Mouse (Mus musculus): ENCODE data around the gene Car6. TPM values are rescaled to one million over a fixed set of nuclear protein-coding genes. Genes with fewer than 3 reads are reported as not detected.
A peak's percentile ranks its signal among the peaks of the same experiment; 100 is the strongest.

The Car6 gene
- total RNA-seq, 2 experiments from 2014 or later = not detected

DNA sequence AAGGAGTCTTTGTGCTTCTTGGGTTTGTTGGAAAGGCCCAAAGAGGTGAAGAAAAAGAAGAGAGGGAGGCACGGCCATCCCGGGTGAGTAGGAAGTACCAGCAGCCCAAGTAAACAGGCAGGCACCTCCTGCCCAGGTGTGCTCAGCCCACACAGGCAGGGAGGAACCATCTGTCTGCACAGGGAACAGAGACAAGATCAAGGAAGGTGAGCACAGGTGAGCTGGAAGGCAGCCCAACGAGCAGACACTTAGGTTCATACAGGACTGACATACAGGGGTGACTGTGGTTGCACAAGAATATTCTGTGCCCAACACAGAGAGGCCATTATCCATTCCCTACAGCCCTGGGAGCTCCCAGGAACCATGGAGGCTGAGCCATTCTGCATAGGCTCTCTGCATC lies 3.7 kb upstream of the Car6 start:
- ATAC-seq (replicated peaks; ENCODE audit: low FRiP score, low TSS enrichment, poor library complexity, severe bottlenecking) = no peak

GRCm38 (mm10) chr4:150202702-150203101 lies 1.6 kb upstream of the Car6 start:
- no peak for ATAC-seq (replicated peaks; ENCODE audit: low FRiP score, low TSS enrichment, poor library complexity, severe bottlenecking)

DNA sequence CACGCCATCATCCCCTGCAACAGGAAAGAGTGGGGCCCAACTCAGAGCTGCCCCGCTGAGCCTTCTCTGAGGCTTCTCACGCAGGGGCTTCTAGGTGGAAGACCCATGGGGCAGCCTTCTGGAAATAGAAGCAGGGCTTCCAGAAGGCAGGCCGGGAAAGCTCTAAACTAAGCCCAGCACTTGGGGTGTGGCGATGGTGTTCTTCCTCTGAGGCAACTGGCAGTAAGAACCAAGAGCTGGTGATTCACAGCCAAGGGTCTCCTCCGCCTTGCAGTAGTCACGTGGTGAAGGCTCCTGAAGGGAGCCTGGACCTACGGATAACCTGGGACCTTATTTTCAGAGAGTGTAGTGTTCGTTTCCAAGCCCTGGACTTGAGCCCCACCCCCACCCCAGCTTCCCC lies 2.9 kb downstream of the Car6 start:
- ATAC-seq (replicated peaks; ENCODE audit: low FRiP score, low TSS enrichment, poor library complexity, severe bottlenecking) = no peak

DNA sequence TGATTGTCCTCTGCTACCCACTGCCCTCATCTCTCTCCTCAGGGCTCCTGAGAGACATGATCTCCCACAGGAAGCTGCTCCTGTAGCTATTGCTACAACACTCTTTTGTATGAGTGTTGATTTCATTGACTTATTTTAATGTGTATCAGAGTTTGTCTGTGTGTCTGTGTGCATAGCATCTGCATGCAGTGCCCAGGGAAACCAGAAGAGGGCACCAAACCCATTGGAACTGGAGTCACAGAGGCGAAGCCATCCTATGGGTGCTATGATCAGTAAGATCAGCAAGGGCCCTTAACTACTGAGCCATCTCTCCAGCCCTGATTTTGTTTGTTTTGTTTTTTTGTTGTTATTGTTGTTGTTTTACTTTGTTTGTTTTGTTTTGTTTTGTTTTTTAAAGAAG lies 7.2 kb downstream of the Car6 start:
- ATAC-seq (replicated peaks; ENCODE audit: low FRiP score, low TSS enrichment, poor library complexity, severe bottlenecking) = peak; percentile 80; the same call in 1 of the 2 replicates

GRCm38 (mm10) chr4:150192199-150192598 lies 8.9 kb downstream of the Car6 start:
- ATAC-seq (replicated peaks; ENCODE audit: low FRiP score, low TSS enrichment, poor library complexity, severe bottlenecking) = no peak

GRCm38 (mm10) chr4:150188236-150188635 lies 12.9 kb downstream of the Car6 start:
- ATAC-seq (replicated peaks; ENCODE audit: low FRiP score, low TSS enrichment, poor library complexity, severe bottlenecking) = peak; percentile 55; the same call in 1 of the 2 replicates

DNA sequence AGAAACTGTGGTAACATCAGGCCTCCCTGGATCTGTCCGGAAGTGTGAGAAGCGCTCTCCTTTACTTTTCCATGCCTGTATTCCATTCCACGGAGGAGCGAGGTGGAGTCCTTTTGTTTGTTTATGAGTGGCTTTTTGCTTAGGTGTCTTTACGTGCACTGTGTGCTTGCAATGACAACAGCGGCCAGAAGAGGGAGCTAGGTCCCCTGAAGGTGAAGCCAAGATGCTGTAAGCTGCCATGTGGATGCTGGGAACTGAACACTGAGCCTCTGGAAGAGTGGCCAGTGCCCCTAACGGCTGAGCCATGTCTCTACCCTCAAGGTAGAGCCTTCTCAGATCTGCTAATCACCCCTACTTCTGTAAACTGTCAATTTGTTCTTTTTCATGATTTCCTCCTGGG lies 19.8 kb downstream of the Car6 start:
- 0 out of 2 replicates have a peak, but pooled peaks have one; percentile 35 for ATAC-seq (replicated peaks; ENCODE audit: low FRiP score, low TSS enrichment, poor library complexity, severe bottlenecking)

- no peak for ATAC-seq (replicated peaks; ENCODE audit: low FRiP score, low TSS enrichment, poor library complexity, severe bottlenecking)
These were observed 23.0 kb downstream of the Car6 start for GRCm38 (mm10) chr4:150178131-150178530.

DNA sequence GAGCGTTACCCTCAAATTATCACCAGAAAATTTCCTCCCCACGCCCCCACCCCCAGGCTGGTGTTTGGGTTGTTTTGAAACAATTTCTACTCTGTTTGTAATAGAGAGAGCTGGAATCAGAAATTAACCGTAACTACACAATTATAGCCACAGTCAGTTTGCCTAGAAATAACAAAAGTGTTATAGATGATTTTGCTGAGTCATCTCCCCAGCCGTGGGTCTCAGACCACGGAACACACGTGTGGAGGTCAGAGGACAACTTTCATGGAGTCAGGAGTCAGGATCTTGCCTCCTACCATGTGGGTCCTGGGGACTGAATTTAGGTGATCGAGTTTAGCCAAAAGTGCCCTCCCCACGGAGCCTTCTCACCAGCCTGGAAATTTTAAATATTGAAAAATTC lies 24.0 kb downstream of the Car6 start:
- ATAC-seq (replicated peaks; ENCODE audit: low FRiP score, low TSS enrichment, poor library complexity, severe bottlenecking) = no peak

DNA sequence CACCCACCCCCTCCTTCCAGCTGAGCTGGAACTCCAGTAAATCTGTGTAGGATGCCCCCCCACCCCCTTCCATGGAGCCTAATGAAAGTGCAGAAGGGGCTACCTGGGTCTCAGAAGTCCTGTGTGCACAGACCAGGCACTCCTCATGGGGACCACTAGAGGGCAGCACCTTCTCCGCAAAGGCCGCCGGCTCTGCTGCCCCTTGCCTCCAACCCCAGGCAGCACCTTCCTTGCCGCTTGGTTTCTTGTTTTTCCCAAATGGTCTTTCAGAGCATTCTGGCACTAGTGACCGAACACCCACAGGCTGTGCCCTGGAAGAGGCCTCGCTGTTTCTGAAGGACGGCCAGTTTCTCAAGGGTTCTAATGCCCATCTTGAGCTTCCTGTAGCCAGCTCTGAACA lies 24.6 kb downstream of the Car6 start:
- ATAC-seq (replicated peaks; ENCODE audit: low FRiP score, low TSS enrichment, poor library complexity, severe bottlenecking) = peak; percentile 88

- ATAC-seq (replicated peaks; ENCODE audit: low FRiP score, low TSS enrichment, poor library complexity, severe bottlenecking) = no peak
These were observed 27.1 kb downstream of the Car6 start for GRCm38 (mm10) chr4:150174027-150174426.

DNA sequence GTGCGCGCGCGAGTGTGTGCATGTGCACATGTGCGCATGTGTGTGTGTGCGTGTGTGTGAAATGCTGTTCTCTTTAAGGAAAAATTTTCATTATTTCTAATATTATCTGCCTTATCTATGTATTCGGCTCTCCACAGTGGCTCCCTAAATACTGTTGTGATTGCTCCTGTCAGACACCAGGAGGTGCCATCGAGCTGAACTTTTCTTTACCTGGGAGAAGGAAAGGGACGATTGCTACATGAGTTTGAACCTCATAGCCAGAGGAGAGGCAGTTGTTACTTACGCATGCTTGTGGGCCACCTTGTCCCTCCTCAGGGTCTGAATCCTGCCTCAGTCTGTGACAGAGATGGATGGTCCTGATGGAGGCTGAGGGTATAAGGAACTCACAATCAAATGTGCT lies 27.9 kb downstream of the Car6 start:
- ATAC-seq (replicated peaks; ENCODE audit: low FRiP score, low TSS enrichment, poor library complexity, severe bottlenecking) = peak; percentile 52

- no peak for ATAC-seq (replicated peaks; ENCODE audit: low FRiP score, low TSS enrichment, poor library complexity, severe bottlenecking)
These were observed 29.0 kb downstream of the Car6 start for GRCm38 (mm10) chr4:150172107-150172506.

DNA sequence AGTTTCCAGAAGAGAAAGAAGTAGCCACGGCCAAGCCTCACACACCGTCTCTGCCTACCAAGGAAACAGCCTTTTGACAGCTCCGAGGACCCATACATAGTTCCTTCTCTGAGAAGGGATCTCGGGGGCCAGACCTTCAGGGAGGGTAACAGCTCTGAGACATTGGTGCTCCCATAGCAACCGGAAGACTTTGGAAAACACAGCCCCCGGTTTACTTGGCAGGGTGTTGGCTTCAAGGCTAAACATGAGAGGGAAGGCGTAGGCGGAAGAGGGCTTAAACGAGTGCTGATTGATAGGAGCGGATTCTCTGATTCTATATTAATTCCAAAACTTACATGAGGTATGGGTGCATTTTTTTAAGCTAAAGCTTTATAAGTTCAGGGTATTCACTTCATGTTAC lies 32.7 kb downstream of the Car6 start:
- ATAC-seq (replicated peaks; ENCODE audit: low FRiP score, low TSS enrichment, poor library complexity, severe bottlenecking) = no peak

DNA sequence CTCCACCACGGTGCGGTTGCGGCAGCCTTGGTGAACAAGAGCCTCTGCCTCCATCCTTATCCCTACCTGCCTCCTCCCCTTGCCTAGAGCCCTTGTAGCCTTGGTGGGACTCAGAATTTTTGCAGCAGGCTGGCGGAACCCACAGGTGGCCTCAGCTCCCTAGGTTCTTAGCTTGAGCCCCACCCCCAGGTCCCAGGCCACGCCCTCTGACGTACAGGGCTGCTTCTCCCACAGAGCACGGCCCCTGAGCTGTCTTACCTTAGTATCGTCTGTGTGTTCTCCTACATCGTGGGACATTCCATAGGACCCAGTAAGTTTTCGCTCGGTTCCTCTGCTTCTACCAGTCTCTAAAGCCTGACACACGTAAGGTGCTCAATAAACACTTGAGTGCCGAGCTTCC lies 36.3 kb downstream of the Car6 start:
- ATAC-seq (replicated peaks; ENCODE audit: low FRiP score, low TSS enrichment, poor library complexity, severe bottlenecking) = no peak

GRCm38 (mm10) chr4:150162561-150163169 lies 38.5 kb downstream of the Car6 start:
- ATAC-seq (replicated peaks; ENCODE audit: low FRiP score, low TSS enrichment, poor library complexity, severe bottlenecking) = no peak

- no peak for ATAC-seq (replicated peaks; ENCODE audit: low FRiP score, low TSS enrichment, poor library complexity, severe bottlenecking)
These were observed 41.7 kb downstream of the Car6 start for GRCm38 (mm10) chr4:150159458-150159857.

DNA sequence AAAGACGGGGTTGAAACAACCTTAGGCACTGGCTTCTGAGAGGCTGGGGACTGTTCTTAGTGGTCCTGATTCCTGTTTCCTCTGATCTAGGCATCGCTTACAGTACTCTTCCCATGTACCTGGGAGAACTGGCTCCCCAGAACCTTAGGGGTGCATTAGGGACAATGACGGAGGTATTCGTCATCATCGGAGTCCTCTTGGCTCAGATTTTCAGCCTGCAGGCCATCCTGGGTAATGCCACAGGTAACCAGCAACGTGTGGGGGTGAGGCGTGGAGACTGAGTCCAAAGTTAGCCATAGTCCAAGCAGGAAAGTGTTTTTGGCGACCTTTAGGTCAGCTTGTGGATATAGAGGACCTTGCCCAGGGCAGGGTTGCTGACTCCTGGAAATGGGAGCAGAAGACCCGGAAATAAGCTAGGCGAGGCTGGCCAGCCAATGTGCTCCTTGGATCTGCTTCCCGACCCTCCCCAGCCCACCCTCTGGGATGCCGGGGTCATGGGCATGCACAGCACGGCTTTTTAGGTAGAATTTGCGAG lies 43.7 kb downstream of the Car6 start:
- no peak for ATAC-seq (replicated peaks; ENCODE audit: low FRiP score, low TSS enrichment, poor library complexity, severe bottlenecking)

- ATAC-seq (replicated peaks; ENCODE audit: low FRiP score, low TSS enrichment, poor library complexity, severe bottlenecking) = no peak
These were observed 45.4 kb downstream of the Car6 start for GRCm38 (mm10) chr4:150155731-150156130.

DNA sequence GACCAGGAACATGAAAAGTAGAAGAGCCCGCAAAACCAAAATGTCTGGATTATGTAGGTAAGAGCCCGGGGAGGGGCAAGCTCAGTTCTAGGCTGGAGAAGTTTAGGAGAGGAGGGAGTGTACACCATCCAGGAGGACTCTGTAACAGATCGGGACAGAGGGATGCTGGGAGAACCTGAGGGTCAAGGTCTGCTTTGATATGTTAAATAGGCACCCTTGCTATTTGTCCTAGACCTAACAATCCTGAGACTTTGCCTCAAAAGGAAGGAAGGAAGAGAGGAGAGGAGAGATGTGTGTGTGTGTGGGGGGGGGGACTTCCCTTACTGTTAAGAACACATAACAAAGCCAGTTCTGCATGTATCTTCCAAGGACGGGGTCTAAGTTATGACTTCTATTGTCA lies 45.8 kb downstream of the Car6 start:
- ATAC-seq (replicated peaks; ENCODE audit: low FRiP score, low TSS enrichment, poor library complexity, severe bottlenecking) = no peak

- ATAC-seq (replicated peaks; ENCODE audit: low FRiP score, low TSS enrichment, poor library complexity, severe bottlenecking) = 0 out of 2 replicates have a peak, but pooled peaks have one; percentile 24
These were observed 48.6 kb downstream of the Car6 start for GRCm38 (mm10) chr4:150152483-150152882.

DNA sequence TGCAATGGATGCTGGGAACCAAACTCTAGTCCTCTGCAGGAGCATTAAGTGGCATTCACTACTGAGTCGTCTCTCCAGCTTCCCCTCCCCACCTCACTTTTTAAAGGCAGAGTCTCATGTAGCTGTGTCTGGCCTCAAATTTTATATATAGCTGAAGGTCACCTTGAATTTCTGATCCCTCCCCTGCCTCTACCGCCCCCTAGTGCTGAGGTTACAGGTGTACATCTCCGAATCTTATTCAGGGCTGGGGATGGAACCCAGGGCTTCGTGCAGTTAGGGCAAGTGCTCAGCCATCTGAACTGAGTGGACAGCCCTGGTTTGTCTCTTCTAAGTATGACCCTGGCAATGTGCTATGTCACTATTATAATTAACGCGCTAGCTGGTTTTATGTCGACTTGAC lies 50.1 kb downstream of the Car6 start:
- ATAC-seq (replicated peaks; ENCODE audit: low FRiP score, low TSS enrichment, poor library complexity, severe bottlenecking) = no peak
